Mouse (Mus musculus): ENCODE measurements around the gene Vti1a. TPM values are rescaled to one million over a fixed set of nuclear protein-coding genes. Genes with fewer than 3 reads are reported as not detected.

Gene Vti1a
- total and polyA plus RNA-seq, 2 experiments from 2014 or later = 6.6 to 12.5 TPM

- ATAC-seq (ENCODE audit: insufficient read depth, low read depth) (no peak), DNase-seq (ENCODE audit: low spot score) (no peak)
- peaks cover 10% of the 10 kb centered on the region; the same call in 1 of the 2 replicates for H3K4me1 ChIP-seq (ENCODE audit: control insufficient read depth, insufficient read depth)
- no peaks in the 10 kb centered on the region for H3K9me3 ChIP-seq (replicated peaks; ENCODE audit: control insufficient read depth, low read length)
- H3K4me2 ChIP-seq (ENCODE audit: low read depth, low read length) = no peak overlapping the region
- H3K36me3 ChIP-seq (replicated peaks; ENCODE audit: control insufficient read depth, insufficient read depth, low read length) = no peaks in the 10 kb centered on the region
- no peak overlapping the region for H3K4me3 ChIP-seq (ENCODE audit: low read depth, low read length)
- H3K27ac ChIP-seq (ENCODE audit: low read depth) = no peak overlapping the region
- no peaks in the 10 kb centered on the region for H3K27me3 ChIP-seq (ENCODE audit: control insufficient read depth, insufficient read depth, low read length)
- TF ChIP-seq EP300 (IDR thresholded peaks at IDR 0.05; ENCODE audit: low read depth) (no peak), CTCF (IDR thresholded peaks at IDR 0.05; ENCODE audit: low read depth) (no peak)
- no peak overlapping the region for H3K9ac ChIP-seq (replicated peaks; ENCODE audit: low read depth, low read length)
- WGBS = 37% methylated on average over 7 of the region's 7 CpGs
These were observed 236.2 kb downstream of the Vti1a start for GRCm38 (mm10) chr19:55552339-55552738.

GRCm38 (mm10) chr19:55552861-55553260 is 236.8 kb downstream of the Vti1a start:
- Histone ChIP-seq H3K4me3 (ENCODE audit: low read depth, low read length) (no peak overlapping the region), H3K27me3 (ENCODE audit: control insufficient read depth, insufficient read depth, low read length) (no peaks in the 10 kb centered on the region), H3K9me3 (replicated peaks; ENCODE audit: control insufficient read depth, low read length) (no peaks in the 10 kb centered on the region), H3K4me1 (ENCODE audit: control insufficient read depth, insufficient read depth) (peaks cover 10% of the 10 kb centered on the region; the same call in 1 of the 2 replicates), H3K27ac (ENCODE audit: low read depth) (no peak overlapping the region), H3K4me2 (ENCODE audit: low read depth, low read length) (no peak overlapping the region), H3K36me3 (replicated peaks; ENCODE audit: control insufficient read depth, insufficient read depth, low read length) (no peaks in the 10 kb centered on the region), H3K9ac (replicated peaks; ENCODE audit: low read depth, low read length) (no peak overlapping the region)
- 87% methylated on average over 7 of the region's 7 CpGs for WGBS
- TF ChIP-seq CTCF (IDR thresholded peaks at IDR 0.05; ENCODE audit: low read depth) (no peak), EP300 (IDR thresholded peaks at IDR 0.05; ENCODE audit: low read depth) (no peak)
- no peak for DNase-seq (ENCODE audit: low spot score)
- ATAC-seq (ENCODE audit: insufficient read depth, low read depth) = no peak

DNA sequence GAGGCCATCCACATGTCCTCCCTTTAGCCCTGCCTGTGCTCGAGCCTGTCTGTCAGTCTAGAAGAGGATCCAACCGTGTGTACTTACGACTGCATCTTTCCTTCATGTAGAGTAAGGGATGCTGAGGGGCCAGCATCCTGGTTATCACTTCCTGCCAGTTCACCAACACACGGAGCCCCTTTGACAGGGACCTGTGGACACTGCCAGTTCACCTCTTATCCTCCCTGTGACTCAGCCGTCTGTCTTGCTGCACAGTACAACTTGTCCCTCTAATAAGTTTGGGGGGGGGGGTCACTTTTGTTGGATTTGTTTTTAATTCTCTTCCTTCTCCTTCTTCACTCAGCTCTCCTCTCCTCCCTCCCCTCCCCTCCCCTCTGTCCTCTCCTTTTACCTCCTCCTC is 238.2 kb downstream of the Vti1a start:
- WGBS = 71% methylated on average over 5 of the region's 5 CpGs
- H3K27me3 ChIP-seq (ENCODE audit: control insufficient read depth, insufficient read depth, low read length) = no peaks in the 10 kb centered on the region

GRCm38 (mm10) chr19:55554703-55555102 is 238.6 kb downstream of the Vti1a start:
- DNase-seq (ENCODE audit: low spot score) (no peak), ATAC-seq (ENCODE audit: insufficient read depth, low read depth) (no peak)
- Histone ChIP-seq H3K27ac (ENCODE audit: low read depth) (no peak overlapping the region), H3K9ac (replicated peaks; ENCODE audit: low read depth, low read length) (no peak overlapping the region), H3K4me2 (ENCODE audit: low read depth, low read length) (no peak overlapping the region), H3K4me1 (ENCODE audit: control insufficient read depth, insufficient read depth) (peaks cover 10% of the 10 kb centered on the region; the same call in 1 of the 2 replicates), H3K4me3 (ENCODE audit: low read depth, low read length) (no peak overlapping the region), H3K36me3 (replicated peaks; ENCODE audit: control insufficient read depth, insufficient read depth, low read length) (no peaks in the 10 kb centered on the region), H3K9me3 (replicated peaks; ENCODE audit: control insufficient read depth, low read length) (no peaks in the 10 kb centered on the region), H3K27me3 (ENCODE audit: control insufficient read depth, insufficient read depth, low read length) (no peaks in the 10 kb centered on the region)
- TF ChIP-seq CTCF (IDR thresholded peaks at IDR 0.05; ENCODE audit: low read depth) (no peak), EP300 (IDR thresholded peaks at IDR 0.05; ENCODE audit: low read depth) (no peak)
- WGBS = 90% methylated on average over 9 of the region's 9 CpGs

More for the DNA sequence above, 238.2 kb downstream of the Vti1a start:
- no peak for TF ChIP-seq EP300 (IDR thresholded peaks at IDR 0.05; ENCODE audit: low read depth)
- no peak for TF ChIP-seq CTCF (IDR thresholded peaks at IDR 0.05; ENCODE audit: low read depth)
- H3K4me1 ChIP-seq (ENCODE audit: control insufficient read depth, insufficient read depth) = peaks cover 10% of the 10 kb centered on the region; the same call in 1 of the 2 replicates
- H3K4me2 ChIP-seq (ENCODE audit: low read depth, low read length) = no peak overlapping the region
- no peak overlapping the region for H3K4me3 ChIP-seq (ENCODE audit: low read depth, low read length)
- H3K27ac ChIP-seq (ENCODE audit: low read depth) = no peak overlapping the region
- H3K9ac ChIP-seq (replicated peaks; ENCODE audit: low read depth, low read length) = no peak overlapping the region
- DNase-seq (ENCODE audit: low spot score) (no peak), ATAC-seq (ENCODE audit: insufficient read depth, low read depth) (no peak)
- H3K36me3 ChIP-seq (replicated peaks; ENCODE audit: control insufficient read depth, insufficient read depth, low read length) = no peaks in the 10 kb centered on the region
- no peaks in the 10 kb centered on the region for H3K9me3 ChIP-seq (replicated peaks; ENCODE audit: control insufficient read depth, low read length)

- 36% methylated on average over 21 of the region's 21 CpGs for WGBS
- Histone ChIP-seq H3K4me2 (ENCODE audit: low read depth, low read length) (peak overlapping the region; percentile 44), H3K4me3 (ENCODE audit: low read depth, low read length) (0 out of 2 replicates have a peak overlapping the region, but pooled peaks have one; percentile 2), H3K36me3 (replicated peaks; ENCODE audit: control insufficient read depth, insufficient read depth, low read length) (no peaks in the 10 kb centered on the region), H3K9me3 (replicated peaks; ENCODE audit: control insufficient read depth, low read length) (no peaks in the 10 kb centered on the region), H3K4me1 (ENCODE audit: control insufficient read depth, insufficient read depth) (peaks cover 10% of the 10 kb centered on the region; the same call in 1 of the 2 replicates), H3K27me3 (ENCODE audit: control insufficient read depth, insufficient read depth, low read length) (no peaks in the 10 kb centered on the region), H3K9ac (replicated peaks; ENCODE audit: low read depth, low read length) (no peak overlapping the region), H3K27ac (ENCODE audit: low read depth) (peak overlapping the region; percentile 36; the same call in 1 of the 2 replicates)
- no peak for TF ChIP-seq EP300 (IDR thresholded peaks at IDR 0.05; ENCODE audit: low read depth)
- no peak for TF ChIP-seq CTCF (IDR thresholded peaks at IDR 0.05; ENCODE audit: low read depth)
- ATAC-seq (ENCODE audit: insufficient read depth, low read depth) (peak; percentile 79), DNase-seq (ENCODE audit: low spot score) (peak; percentile 57)
These were observed 240.3 kb downstream of the Vti1a start for GRCm38 (mm10) chr19:55556168-55556999.
